Mouse (Mus musculus) liver, adult 2 months (tissue): ENCODE results near the gene Pak1ip1. TPM values are rescaled to one million over a fixed set of nuclear protein-coding genes. Genes with fewer than 3 reads are reported as not detected.
A peak's percentile ranks its signal among the peaks of the same experiment; 100 is the strongest.

Source experiments
- DNase-seq: peaks from one replicate; pipeline ENCODE4 v3.0.0-alpha.2; 2011; ENCODE audit warnings: low read depth, low spot score; ENCODE audit errors: extremely low read depth
- H3K27ac ChIP-seq: fragments of 200-500 bp; replicated peaks from 2 replicates; pipeline ENCODE4 v1.5.1; 2012; ENCODE audit warnings: low read depth, mild to moderate bottlenecking, control low read depth, inconsistent platforms, low read length; ENCODE audit not compliant: insufficient read depth
- H3K27me3 ChIP-seq: fragments of 200-500 bp; 2 replicates; pipeline ENCODE4 v1.6.1; 2012; ENCODE audit warnings: mild to moderate bottlenecking, moderate library complexity, low read length, inconsistent platforms; ENCODE audit not compliant: control insufficient read depth, insufficient read depth
- H3K36me3 ChIP-seq: fragments of 200-500 bp; 2 replicates; pipeline ENCODE4 v1.6.1; 2012; ENCODE audit warnings: low read length, inconsistent platforms; ENCODE audit not compliant: control insufficient read depth, insufficient read depth
- H3K4me1 ChIP-seq: fragments of 200-500 bp; 2 replicates; pipeline ENCODE4 v1.6.1; 2011; ENCODE audit warnings: low read length; ENCODE audit not compliant: control insufficient read depth, insufficient read depth
- H3K4me3 ChIP-seq: fragments of 200-500 bp; 2 replicates; pipeline ENCODE4 v1.5.1; 2011; ENCODE audit warnings: low read depth, mild to moderate bottlenecking, control low read depth, low read length, moderate library complexity; ENCODE audit not compliant: insufficient read depth
- H3K79me2 ChIP-seq: fragments of 200-500 bp; 2 replicates; pipeline ENCODE4 v1.6.1; 2012; ENCODE audit warnings: inconsistent platforms, mild to moderate bottlenecking, low read length, moderate library complexity; ENCODE audit not compliant: control insufficient read depth, insufficient read depth
- H3K9ac ChIP-seq: fragments of 200-500 bp; 2 replicates; pipeline ENCODE4 v1.6.1; 2012; ENCODE audit warnings: low read depth, mild to moderate bottlenecking, control low read depth, inconsistent platforms, low read length
- CTCF ChIP-seq: fragments of 200-500 bp; IDR thresholded peaks from 2 replicates; pipeline ENCODE4 v1.5.1; 2011; ENCODE audit warnings: low read depth, low read length, control low read depth
- POLR2A ChIP-seq: fragments of 200-500 bp; IDR thresholded peaks from 2 replicates; pipeline ENCODE4 v1.6.1; 2011; ENCODE audit warnings: low read length, control low read depth; ENCODE audit not compliant: insufficient read depth; ENCODE audit errors: extremely low read depth
- WGBS: fragments of 180-500 bp; shearing (Covaris S2); methylation state at CpG from one replicate; pipeline ENCODE4 v1.1.7; 2018; 5-methylcytosine and 5-hydroxymethylcytosine counted together
- polyA plus RNA-seq: library from polyadenylated mRNA; depleted of rRNA; stranded (reverse); fragments of >200 nt; gene quantifications from 2 replicates; pipeline ENCODE4 v1.2.3, GENCODE M21; 2012
- total RNA-seq: library from RNA; depleted of rRNA; stranded (reverse); fragments of >200 nt; gene quantifications from 2 replicates; pipeline ENCODE4 v1.2.3, GENCODE M21; 2014

Gene Pak1ip1
- total and polyA plus RNA-seq, 2 experiments: 28.9 to 33.4 TPM

DNA sequence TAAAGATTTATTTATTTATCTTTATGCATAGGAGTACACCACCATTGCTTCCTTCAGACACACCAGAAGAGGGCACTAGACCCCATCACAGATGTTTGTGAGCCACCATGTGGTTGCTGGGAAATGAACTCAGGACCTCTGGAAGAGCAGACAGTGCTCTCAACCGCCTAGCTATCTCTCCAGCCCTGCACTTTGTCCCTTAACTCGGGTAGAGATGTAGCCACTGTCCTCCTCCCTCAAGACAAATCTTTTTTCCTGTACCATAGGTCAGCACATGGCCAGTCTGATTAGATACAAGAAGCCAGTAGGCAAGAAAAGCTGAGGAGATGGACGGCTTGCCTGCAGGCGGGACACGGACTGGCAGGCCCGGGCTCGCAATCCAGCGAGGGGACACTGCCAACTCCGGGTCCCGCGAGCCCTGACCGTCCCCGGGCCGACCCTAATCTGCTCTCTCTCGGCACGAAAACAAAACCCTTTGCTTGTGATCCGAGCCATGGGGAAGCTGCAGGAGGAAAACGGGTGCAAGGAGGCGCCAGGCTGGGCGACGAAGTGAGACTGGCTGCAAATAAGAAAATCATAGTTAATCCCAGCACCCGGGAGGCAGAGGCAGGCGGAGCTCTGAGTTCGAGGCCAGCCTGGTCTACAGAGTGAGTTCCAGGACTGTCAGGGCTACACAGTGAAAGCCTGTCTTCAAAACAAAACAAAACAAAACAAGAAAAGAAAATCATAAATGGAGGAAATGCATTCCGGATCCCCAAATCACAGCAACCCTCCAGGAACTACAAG lies 490 bp upstream of the Pak1ip1 start:
- H3K4me1 ChIP-seq: peaks cover 13% of the 10 kb centered on the region
- TF ChIP-seq POLR2A: no peak
- peak; percentile 33 for TF ChIP-seq CTCF
- peak overlapping the region; percentile 83 for H3K9ac ChIP-seq
- peak; percentile 76 for DNase-seq
- WGBS: under 1% methylated on average over 25 of the region's 25 CpGs
- peak overlapping the region; percentile 89 for H3K4me3 ChIP-seq
- H3K27ac ChIP-seq: peak overlapping the region; percentile 99
- H3K79me2 ChIP-seq: peaks cover 15% of the 10 kb centered on the region; the same call in 1 of the 2 replicates
- no peaks in the 10 kb centered on the region for H3K36me3 ChIP-seq
- no peaks in the 10 kb centered on the region for H3K27me3 ChIP-seq

DNA sequence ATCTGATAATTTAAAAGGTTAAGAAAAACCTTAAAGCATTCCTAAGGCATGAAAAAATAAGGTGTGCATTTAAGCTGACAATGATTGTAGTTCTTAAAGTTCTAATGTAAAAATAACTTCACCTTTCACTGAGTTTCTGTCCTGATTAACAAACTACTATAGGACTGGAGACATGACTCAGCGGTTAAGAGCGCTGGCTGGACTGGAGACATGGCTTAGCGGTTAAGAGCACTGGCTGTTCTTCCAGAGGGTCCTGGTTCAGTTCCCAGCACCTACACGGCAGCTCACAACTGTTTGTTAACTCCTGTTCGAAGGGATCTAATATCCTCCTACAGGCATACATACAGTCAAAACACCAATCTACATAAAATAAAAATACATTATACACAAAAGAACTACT lies 1.2 kb downstream of the Pak1ip1 start:
- Histone ChIP-seq H3K79me2 (peaks cover 20% of the 10 kb centered on the region; the same call in 1 of the 2 replicates), H3K4me3 (peak overlapping the region; percentile 89; the same call in 1 of the 2 replicates), H3K4me1 (peaks cover 22% of the 10 kb centered on the region), H3K27me3 (no peaks in the 10 kb centered on the region), H3K9ac (no peak overlapping the region), H3K27ac (no peak overlapping the region), H3K36me3 (0 out of 2 replicates have a peak, but pooled peaks cover under 1% of the 10 kb centered on the region)
- 75% methylated on average over 5 of the region's 5 CpGs for WGBS
- DNase-seq: no peak
- TF ChIP-seq POLR2A: no peak
- no peak for TF ChIP-seq CTCF

- WGBS: 27% methylated on average over 4 of the region's 4 CpGs
- Histone ChIP-seq H3K27me3 (no peaks in the 10 kb centered on the region), H3K79me2 (peaks cover 19% of the 10 kb centered on the region; the same call in 1 of the 2 replicates), H3K9ac (no peak overlapping the region), H3K4me3 (no peak overlapping the region), H3K4me1 (peaks cover 32% of the 10 kb centered on the region), H3K27ac (peak overlapping the region; percentile 74), H3K36me3 (peaks cover 30% of the 10 kb centered on the region)
- TF ChIP-seq CTCF: no peak
- TF ChIP-seq POLR2A: no peak
- DNase-seq: peak; percentile 96
Measured at GRCm38 (mm10) chr13:41006244-41006643, 5.4 kb downstream of the Pak1ip1 start.

DNA sequence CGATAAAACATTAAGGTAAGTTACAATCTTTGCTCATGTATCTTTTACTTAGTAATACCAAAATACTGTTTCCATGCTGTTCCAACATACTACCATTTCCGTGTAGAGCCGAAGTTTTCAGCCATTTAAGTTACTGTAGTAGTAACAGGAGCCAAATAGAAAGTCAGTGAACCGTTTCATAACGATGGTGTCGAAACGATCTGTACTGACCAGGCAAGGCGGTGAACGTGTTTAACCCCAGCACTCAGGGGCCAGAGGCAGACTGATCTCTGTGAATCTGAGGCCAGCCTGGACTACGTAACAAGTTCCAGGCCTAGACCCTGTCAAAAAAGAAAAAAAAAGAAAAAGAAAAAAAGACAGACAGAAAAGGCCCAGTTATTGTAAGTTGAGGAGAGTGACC lies 7.4 kb downstream of the Pak1ip1 start:
- no peak overlapping the region for H3K9ac ChIP-seq
- TF ChIP-seq CTCF (no peak), POLR2A (no peak)
- H3K27ac ChIP-seq: peak overlapping the region; percentile 55
- WGBS: 39% methylated on average over 10 of the region's 10 CpGs
- peaks cover 27% of the 10 kb centered on the region for H3K4me1 ChIP-seq
- H3K27me3 ChIP-seq: no peaks in the 10 kb centered on the region
- peaks cover 46% of the 10 kb centered on the region for H3K36me3 ChIP-seq
- peaks cover 8% of the 10 kb centered on the region; the same call in 1 of the 2 replicates for H3K79me2 ChIP-seq
- no peak overlapping the region for H3K4me3 ChIP-seq
- peak; percentile 97 for DNase-seq

GRCm38 (mm10) chr13:41008946-41009345 lies 8.1 kb downstream of the Pak1ip1 start:
- Histone ChIP-seq H3K4me3 (no peak overlapping the region), H3K79me2 (peaks cover 5% of the 10 kb centered on the region; the same call in 1 of the 2 replicates), H3K27ac (no peak overlapping the region), H3K4me1 (peaks cover 26% of the 10 kb centered on the region), H3K27me3 (no peaks in the 10 kb centered on the region), H3K36me3 (peaks cover 46% of the 10 kb centered on the region), H3K9ac (no peak overlapping the region)
- WGBS: 67% methylated on average over 8 of the region's 8 CpGs
- peak; percentile 65 for DNase-seq
- TF ChIP-seq POLR2A: no peak
- TF ChIP-seq CTCF: peak; percentile 14; the same call in 1 of the 2 replicates
